Mouse (Mus musculus) adipocyte (in vitro differentiated cells): ENCODE data around the gene Denr.

Experiments used
- DNase-seq: peaks from one replicate; pipeline ENCODE4 v3.0.0-alpha.2; 2016; ENCODE audit warnings: low spot score

The Denr gene

DNA sequence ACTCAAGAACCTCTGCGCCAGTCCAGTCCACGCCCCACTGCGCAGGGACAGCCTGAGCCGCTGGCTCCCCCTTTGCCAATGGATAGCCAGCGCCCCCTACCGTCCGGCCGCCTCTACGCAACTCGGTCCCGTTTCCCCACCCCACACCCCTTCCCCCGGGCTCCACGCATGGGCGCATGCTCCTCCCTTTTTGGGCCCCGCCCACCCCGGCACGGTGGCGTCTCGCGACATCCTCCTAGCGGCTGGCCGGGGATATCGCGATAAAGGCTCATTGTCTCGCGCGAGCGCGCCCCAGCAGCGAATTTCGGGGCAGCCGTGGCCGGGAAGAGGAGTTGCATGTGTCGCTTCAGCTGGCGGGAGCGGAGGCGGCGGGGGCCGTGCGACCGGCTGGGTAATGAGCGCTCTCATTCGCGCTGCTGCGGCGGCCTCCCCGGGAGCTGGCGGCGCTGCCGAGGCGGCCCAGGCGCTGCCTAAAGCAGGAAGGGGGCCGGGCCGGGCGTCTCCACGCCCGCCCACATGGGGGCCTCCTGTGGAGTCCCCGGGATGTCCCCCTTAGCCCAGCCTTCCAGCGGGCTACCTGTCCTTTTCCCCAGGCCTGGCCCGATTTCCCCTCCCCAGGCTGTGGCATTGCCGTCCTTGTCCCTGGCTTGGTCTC, at the start of gene Denr:
Gene Denr, plus strand, starts transcription at position 200 of the 655 bp plus-strand sequence.
- peak; percentile 98 for DNase-seq

DNA sequence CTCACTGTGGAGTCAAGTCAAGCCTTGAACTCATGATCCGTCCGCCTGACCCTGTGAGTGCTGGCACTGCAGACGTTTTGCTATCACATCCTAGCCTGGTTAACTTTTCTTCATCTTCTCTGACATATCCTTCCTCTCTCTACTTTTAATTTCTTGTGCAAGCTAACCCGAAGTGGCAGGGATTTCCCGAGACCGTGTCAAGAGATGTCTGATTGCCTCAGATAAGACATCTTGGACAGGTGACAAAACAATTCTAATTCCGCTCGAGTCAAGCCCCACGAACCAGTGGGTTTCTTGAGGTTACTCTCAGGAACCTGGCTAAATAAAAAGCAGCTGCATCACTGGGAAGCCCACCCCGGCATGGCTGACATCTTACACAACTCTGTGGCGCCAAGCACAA, 48.2 kb upstream of the Denr start:
- DNase-seq: no peak

DNA sequence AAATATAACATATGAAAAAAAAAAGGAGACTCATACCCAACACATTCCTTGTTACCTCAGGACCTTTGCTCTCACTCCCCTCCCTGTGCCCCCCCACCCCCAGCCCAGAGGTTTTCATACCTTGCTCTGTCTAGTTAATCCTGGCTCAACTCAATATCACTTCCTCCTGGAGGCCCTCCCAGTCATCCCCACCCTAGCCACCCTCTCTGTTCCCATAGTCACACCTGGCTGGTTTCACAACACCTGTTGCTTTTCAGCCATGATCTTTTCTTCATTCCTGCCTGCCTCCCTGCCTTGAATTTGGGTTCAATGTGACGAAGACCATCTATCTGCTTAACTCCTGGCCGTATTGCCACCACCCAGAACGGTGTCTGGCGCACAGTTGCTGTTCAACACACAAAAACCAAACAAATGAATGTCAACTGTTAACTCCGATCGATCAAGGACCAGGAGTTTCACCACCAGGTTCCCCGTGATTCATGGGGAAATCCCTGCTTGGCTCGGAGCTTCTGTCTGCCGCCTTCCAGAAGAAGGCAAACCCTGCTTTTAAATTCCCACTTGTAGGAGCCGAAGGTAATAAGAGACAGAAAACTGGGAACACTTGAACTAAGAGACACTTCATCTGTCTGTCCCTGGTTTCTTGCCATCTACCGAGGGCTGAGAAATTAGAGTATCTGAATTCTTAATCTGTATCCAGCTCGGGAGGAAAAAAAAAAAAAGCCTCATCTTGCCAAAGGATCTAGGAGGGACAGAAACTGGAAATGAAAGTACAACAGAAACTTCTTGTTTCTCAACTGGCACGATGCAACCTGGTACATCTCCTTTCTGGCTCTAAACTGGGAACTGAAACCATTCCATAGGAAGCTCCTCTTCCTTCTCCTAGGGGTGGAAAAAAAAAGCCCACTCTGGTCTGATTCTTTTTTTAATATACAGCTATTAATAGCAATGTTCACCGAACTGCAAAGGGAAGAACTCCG, 44.3 kb upstream of the Denr start:
- DNase-seq: peak; percentile 58

DNA sequence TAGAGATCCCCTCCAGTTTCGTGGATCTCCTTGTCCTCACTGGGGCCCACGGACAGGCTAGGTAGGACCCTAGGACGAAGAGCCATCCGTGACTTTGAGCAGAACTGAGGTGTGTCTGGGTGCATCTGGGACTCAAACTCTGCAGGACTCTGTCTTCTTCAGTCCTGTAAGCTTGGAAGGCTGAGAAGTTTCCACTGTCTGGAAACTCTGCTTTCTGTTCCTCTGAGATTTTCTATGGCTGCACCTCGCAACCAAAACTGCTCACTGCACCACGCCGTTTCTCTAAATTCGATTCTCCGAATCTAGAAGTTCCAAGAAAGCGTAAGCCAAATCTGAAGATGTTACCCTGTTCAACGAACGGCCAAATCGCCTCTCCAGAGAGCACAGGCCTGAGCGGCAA, 43.0 kb upstream of the Denr start:
- no peak for DNase-seq

DNA sequence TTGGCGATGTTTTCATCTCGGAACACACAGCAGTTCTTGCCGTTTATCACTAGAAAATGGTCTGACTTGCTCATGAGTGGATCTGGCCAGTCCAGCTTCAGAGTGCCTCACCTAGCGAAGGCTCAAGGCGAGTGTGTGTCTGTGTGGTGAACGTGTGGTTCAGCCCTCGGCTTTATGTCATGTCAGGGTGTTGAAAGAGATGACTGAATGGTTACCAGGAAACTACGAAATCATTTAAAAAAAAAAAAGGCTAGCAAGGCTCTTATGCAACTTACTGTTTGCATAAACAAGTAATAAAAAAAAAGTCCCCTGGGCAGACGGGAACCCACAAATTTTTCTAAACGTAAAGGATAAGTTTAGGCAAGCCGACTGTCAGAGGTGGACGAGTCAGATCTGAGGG, 41.6 kb upstream of the Denr start, which contains the start of gene Hcar2:
Gene Hcar2, minus strand, starts transcription at position 135 of the 400 bp plus-strand sequence.
- peak; percentile 67 for DNase-seq

DNA sequence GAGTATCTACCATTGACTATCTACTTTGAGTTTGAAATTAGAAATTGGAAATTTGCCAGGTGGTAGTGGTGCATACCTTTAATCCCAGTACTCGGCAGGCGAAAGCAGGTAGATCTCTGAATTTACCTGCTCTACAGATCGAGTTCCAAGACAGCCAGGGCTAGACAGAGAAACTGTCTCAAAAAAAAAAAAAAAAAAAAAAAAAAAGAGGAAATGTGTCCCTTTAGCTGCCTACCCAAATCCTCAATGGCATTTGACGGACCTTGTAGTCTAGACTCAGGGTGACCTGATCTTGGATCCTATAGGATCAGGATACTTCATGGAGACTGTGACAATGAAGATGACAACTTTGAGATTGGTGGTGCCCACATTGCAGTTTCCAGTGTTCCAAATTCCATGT, 40.5 kb upstream of the Denr start:
- DNase-seq: no peak

DNA sequence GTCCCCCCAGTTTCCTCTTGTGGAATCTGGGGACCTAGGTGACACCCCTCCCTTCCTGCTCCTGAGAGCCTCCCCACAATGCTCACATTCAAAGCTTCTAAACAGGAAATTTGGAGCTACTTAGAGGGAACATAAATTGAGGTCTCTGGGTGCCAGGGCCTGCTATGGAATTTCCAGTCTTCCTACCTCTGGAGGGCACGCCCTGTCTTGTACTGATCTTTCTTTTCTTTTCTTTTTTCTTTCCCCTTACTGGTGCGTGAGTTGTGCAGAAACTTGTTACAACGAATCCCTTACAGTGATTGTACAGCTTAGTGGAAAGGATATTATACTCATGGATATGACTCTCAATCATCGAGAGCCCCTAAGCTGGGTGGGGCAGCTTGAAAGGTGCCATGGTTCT, 37.4 kb upstream of the Denr start:
- DNase-seq: no peak

DNA sequence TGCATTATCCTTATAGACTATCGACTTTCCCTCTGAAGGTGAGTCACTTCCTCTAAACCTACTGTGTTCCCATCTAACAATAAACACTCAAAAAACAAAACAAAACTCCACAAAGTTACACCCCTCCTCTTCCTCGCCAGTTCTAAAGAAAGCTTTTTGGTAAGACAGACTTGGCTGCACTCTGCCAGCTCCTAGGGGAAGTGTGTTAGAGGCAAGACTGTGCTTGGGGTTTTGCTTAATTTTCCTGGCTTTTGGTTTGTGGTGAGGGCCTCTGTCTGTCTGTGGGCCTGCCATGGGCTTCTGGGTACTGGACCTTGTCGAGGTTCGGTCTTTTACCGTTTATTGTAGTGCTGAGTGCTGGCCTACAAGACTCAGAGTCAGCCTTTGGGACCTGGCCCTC, 32.8 kb upstream of the Denr start:
- DNase-seq: peak; percentile 70

DNA sequence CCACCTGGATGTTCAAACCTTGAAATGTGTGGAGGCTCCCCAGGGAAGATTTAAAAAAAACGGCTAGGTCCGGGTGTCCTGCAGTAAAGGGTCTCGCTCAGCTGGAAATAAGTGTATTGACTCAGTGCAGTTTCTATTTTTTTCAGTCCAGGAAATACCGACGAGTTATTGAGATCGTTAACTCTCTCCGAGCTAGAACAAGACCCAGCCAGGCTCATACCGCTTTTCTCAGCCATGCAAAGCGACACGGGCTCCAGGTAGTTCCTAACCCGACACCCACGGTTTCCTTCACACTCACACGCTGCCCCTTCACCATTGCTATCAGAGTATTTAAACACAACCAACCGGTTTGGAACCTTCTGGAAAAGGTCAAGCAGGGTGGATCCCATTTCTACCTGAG, 28.9 kb upstream of the Denr start:
- no peak for DNase-seq

DNA sequence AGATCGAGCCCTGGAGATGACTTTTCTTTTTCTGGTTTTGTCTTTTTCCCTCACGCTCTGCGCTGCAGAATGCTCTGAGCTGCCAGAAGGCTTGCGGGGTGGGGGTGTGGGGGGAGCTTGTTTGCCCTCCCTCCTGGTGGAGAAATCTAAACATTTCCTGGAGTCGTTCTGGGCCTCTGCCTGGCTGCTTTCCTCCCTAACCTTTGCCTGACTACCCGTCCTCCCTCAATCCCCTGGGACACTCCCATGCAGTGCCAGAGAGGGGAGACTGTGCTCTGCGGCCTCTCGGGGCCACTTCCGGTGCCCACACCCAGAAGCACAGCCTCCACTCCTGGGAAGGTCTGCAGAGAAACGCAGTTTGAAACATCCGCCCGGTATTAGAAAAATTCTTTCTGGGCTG, 27.0 kb upstream of the Denr start, which contains the start of gene Hcar1:
Gene Hcar1, minus strand, starts transcription at position 93 of the 400 bp plus-strand sequence.
- peak; percentile 88 for DNase-seq

DNA sequence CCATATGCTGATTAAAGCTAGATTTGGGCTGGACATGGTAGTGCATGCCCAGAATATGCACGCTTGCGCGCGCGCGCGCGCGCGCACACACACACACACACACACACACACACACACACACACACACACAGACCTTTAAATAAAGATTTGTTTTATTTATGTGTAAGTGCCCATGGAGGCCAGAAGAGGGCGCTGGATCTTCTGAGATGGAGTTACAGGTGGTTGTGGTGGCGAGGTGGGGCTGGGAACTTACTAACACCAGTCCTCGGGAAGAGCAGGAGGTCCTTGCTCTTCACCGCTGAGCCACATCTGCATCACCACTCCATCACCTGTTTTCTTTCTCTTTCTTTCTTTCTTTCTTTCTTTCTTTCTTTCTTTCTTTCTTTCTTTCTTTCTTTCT, 26.2 kb upstream of the Denr start:
- no peak for DNase-seq

DNA sequence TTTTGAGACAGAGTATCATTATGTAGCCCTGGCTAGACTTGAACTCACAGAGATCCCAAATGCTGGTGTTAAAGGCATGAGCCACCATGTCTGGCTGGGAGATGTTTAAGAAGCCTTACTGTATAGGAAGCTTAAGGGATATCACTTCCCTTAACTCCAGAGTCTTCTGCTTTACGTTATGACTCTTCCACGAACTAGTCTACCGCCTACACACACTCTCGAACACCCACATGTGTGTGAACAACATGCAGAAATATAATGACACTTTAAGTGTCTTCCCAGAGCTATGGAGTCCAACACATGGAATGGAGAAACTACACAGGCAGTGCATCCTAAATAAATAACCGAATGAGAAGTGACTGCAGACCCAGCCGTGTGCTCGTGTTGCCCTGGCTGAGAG, 23.1 kb upstream of the Denr start:
- no peak for DNase-seq

DNA sequence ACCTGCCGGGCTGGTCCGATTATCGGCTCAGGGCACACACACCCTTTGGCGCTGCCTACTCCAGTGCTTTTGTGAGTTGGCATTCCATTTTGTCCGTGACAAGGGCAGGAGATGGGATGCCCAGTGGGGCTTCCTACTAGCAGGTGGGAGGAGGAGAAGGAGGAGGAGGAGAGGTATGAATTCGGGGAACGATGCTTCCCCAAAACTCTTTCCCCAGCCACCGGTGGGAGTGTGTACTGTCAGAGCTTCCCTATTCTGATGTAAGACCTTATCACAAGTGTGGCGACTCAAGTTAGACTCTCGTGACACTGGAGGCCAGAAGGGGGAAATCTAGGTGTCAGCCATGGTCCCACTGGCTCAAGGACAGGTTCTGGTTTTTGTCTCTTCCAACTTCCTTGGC, 22.6 kb upstream of the Denr start:
- no peak for DNase-seq

DNA sequence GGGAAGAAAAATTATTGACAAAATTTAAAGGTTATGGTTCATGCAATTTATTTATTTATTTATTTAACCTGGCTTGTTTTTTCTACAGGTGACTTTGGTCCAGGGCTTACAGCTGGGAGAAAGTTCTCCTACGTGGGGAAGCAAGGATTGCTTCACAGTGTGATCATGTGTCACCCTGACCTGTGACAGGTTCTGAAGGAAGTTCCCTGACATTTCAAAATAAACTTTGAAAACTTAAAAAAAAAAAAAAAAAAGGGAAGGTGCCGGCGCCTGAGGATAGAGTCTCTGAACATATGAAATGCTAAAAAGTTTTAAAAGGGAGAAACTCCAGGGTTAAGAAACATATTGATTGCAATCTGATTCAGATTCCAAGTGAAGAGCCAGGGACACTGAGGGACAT, 20.6 kb upstream of the Denr start:
- DNase-seq: no peak

DNA sequence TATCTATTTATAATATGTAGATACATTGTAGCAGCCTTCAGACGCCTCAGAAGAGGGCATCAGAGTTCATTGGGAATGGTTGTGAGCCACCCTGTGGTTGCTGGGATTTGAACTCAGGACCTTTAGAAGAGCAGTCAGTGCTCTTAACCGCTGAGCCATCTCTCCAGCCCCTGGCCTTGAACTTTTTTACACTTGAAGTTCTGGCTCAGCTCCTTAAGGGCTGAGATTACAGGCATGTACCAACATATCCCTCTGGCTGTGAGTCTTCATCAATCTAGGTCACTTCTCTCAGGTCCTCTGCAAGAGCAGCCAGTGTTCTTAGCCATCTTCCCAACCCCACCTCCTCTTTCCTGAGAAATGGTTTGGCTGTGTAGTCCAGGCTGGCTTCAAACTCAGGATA, 16.7 kb upstream of the Denr start:
- no peak for DNase-seq

DNA sequence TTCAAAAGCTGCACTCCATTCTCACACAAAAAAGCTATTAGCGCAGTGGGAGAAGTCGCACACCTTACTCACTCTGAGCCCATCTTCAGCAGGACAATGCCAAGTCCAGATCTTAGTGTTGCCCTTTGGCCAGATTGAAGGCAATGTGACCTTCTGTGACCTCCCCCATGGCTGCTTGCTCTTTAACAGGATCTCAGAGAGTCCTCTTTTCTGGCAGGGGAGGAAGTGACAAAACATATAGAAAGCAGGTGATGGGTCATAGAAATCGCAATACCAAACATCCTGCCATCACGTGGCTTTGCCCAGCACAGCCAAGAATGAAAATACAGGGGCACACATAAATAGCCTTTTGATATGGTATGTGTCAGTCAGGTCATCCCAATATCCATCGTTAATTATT, 16.0 kb upstream of the Denr start:
- no peak for DNase-seq

DNA sequence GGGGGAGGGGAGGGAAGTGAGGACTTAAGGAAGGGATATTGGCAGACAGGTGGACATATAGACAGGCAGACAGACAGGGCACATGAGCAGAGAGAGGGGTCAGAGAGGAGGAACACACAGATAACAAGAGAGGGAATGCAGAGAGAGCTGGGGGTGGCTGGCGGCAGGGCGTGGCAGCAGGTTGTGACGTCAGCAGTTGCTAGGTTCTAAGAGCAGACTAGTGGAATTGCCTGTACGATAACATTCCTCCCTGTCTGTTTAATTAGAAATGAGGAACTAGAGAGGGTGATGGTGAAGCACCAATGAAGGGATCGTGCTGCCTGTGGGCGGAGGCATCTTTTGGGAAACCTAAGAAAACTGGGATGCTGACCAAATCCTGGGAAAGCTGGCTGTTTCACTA, 15.3 kb upstream of the Denr start:
- DNase-seq: peak; percentile 40

DNA sequence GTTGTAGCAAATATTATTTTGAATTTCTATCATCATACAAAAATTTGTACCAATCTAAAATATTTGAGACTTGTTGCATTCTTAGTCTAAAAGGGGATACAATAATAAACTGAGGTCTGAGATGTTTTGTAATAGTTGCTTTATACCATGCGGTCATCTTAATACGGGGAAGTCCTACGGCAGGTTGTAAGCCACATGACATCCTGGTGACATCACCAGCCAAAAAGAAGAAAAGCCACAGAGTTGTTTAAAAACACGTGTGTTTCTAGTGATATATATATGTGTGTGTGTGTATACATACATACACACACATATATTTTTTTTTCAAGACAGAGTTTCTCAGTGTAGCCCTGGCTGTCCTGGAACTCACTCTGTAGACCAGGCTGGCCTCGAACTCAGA, 13.5 kb upstream of the Denr start:
- DNase-seq: no peak

DNA sequence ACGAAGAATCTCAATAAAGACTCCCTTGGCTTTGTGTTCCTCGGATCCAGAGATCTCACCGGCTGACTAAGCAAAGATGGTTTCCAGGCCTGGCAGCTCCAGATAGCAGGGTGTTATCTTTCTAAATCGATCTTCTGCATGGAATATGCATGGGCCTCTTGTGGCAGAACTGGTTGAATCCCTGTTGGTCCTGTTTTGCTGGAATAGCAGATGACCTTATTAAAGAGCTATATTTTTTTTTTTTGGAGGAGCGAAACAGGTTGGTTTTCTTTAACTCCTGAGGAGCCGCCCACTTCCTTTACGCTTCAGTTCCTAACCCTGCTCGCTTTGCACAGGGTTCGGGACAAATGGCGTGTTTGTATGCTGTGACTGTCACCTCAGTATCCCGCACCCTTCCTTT, 10.6 kb upstream of the Denr start:
- DNase-seq: no peak

DNA sequence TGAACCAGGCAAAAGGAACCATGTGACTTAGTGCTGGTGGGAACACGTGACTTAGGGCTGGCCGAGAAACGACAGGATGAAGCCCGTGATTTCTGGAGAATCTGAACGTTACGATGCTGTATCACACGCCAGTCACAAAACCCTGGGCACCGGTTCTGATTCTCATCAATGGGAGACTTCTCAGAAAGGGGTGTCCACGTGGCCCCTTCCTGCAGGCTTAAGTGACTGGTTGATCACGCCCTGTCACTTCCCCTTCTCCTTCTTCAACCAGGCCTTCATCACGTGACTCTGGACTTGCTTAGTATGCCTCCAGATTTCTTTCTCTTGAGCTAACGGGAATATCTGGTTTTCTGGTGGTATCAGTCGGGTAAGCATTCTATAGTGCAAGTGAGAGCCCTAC, 9.6 kb upstream of the Denr start:
- DNase-seq: no peak

DNA sequence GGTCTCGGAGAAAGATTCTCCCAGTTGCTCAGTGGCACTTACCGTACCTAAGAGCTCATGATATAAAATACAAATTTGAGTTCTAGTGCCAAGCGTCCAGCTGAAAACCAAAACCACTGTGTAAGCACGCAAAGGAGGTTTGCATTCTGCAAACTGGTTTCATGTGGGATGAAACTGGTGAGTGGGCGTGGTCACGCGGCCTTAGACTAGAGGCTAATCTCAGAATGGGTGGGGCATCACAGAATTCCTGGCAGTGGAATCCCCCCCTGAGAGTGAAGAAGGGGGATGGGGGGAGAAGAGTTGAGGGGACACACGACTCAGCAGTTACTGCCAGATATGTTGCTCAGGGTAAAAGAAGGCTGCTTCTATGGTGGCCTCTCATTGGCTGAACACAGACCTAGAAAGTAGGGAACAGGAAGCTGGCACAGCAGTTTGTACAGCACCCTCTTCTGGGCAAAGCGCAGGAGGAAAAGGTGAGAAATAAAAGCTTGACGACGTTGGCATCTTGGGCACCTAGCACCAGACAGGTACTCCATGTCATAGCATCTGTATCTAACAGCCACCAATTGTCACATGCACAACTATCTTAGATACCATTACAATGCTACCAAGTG, 2.8 kb upstream of the Denr start:
- no peak for DNase-seq

DNA sequence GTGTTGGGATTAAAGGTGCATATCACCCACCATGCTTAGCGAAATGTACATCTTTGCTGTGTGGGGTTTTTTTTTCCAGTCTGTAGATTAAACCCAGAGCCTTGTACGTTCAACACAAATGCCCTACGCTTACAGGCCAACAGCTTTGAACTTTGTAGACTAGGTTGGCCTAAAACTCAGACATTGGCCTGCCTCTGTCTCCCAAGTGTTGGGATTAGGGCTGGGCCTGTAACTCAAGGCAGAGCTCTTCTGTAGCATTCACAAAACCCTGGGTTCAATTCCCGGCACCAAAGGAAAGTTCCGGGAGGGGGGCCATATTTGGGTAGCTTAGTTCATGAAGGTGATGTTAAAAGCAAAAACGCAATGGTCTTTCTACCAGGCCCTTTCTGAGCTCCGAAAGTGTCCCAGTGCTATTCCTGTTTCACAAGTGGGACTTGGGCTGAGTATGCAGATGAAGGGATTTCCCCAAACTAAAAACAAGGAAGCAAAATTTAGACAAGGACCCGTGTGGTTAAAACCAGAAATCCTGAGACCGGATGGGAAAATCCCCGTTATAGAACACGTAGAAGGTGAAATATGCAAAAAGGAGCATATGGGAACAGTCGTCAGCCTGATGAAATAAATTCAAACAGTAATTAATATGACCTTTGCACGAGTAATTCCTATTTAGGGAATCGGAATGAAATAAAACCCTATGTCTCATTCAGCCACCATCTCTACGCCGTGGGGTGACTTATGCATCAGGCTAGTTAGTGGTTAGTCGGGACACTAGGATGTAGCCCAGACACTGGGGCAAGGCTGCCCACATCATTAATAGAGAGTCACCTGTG, 614 bp upstream of the Denr start:
- peak; percentile 54 for DNase-seq
